Mouse (Mus musculus): ENCODE results near the gene Garnl3.

DNA sequence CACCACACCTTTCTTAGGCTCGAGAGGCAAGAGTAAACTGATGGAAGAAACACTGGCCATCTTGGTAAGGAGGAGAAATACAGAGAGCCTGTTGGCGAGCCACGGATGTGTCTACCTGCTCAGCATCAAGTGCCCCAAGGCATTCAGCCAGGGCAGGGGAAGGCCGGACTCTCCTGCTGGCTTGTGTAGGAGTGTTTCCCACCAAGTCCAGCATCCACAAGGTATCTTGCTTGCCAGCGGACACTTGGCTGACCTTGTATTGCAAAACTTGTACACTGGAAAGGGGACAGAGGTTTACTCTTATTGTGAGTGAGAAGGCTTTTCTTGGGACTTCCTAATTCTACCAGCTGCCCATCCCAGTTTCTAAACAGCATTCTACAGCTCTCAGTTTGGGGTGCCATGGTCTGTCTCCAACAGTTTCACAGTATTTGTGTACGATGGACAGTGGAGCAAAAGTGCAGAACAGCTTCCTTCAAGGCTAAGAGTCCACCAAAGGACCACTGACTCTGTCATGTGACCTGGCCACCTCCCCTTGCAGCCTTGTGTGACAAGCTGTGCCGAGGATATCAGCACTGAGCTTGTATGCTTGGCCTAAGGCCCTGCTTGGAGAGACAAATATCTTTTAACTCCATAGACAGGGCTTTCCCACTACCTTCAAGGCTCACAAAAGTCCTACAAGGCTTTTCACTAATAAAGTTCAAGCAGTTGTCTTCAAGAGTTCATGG is 3.5 kb upstream of the Garnl3 start:
- no peak for TF ChIP-seq CTCF (IDR thresholded peaks at IDR 0.05; ENCODE audit: low read depth)
- no peak for TF ChIP-seq EP300 (IDR thresholded peaks at IDR 0.05; ENCODE audit: low read depth)

All from liver, postnatal 0 days (tissue).